ENCODE assay signal across 8 mouse cellular contexts in the genomic region with DNA sequence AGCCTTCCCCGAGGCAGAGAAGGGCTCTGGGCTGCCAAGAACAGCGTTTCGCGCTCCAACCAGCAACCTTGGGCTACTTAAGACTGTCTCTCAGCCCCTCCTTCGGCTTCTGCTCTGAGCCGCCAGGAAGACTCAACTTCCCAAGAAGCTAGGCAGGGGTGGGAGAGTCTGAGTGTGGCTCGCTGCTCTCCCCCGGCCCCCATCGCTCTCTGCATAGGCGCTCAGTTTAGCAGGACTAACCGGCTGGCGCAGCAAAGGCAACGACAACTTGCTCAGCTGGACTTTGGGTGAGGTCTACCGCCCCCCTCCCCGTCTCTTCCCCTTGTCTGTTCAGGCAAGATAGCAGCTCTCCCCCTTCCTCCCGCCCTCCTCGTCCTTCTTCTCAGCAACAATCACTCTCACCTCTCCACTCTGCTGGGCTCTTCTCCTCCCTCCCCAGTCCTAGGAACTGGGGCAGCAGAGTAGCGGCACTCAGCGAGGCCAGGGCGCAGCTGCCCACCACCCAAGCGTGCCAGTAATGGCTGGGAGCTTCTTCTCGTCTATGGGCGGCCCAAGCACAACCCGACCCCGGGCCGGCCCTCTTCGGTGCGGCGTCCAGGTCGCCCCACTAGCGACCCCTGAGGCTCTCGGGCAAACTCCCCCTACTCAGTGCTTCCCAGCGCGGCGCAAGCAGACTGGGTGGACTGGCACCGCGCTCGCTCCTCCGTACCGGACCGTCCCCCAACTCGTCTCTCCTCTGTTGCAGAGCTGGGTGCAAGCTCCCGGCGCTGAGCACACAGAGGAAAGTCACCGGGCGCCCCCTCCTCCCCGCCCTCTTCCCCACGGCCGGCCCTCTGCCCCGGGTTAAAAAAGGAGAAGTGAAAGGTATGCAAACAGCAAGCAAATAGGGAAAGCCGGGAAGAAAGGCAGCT. TPM values are rescaled to one million over a fixed set of nuclear protein-coding genes. Genes with fewer than 3 reads are reported as not detected.
A peak's percentile ranks its signal among the peaks of the same experiment; 100 is the strongest.
DNase-seq lines count a peak whose midpoint lies in the region; ATAC-seq lines count a peak whose summit lies in the region.

No protein-coding gene starts in this region.

- H3K36me3 ChIP-seq in forebrain, embryonic 16.5 days (ENCODE audit: control insufficient read depth, insufficient read depth): no peaks in the 10 kb centered on the region
- no peaks in the 10 kb centered on the region for H3K36me3 ChIP-seq in kidney, embryonic 14.5 days (ENCODE audit: control insufficient read depth, insufficient read depth, low read length)
- no peaks in the 10 kb centered on the region for H3K36me3 ChIP-seq in midbrain, embryonic 16.5 days (ENCODE audit: control insufficient read depth, insufficient read depth, low read length)

- WGBS in forebrain, embryonic 16.5 days: under 1% methylated on average over 51 of the region's 51 CpGs
- WGBS in kidney, embryonic 14.5 days: under 1% methylated on average over 50 of the region's 51 CpGs
- under 1% methylated on average over 50 of the region's 51 CpGs for WGBS in midbrain, embryonic 16.5 days

- no peaks in the 10 kb centered on the region for H3K9me3 ChIP-seq in forebrain, embryonic 16.5 days (ENCODE audit: control insufficient read depth, low read length)
- no peaks in the 10 kb centered on the region for H3K9me3 ChIP-seq in kidney, embryonic 14.5 days (ENCODE audit: control insufficient read depth, low read length)
- no peaks in the 10 kb centered on the region for H3K9me3 ChIP-seq in midbrain, embryonic 16.5 days (replicated peaks; ENCODE audit: control insufficient read depth, low read length, poor library complexity, severe bottlenecking)

- H3K9ac ChIP-seq in forebrain, embryonic 16.5 days (replicated peaks; ENCODE audit: low read depth, low read length): peak overlapping the region; percentile 64
- H3K9ac ChIP-seq in kidney, embryonic 14.5 days (ENCODE audit: low read depth, low read length): peak overlapping the region; percentile 58
- H3K9ac ChIP-seq in midbrain, embryonic 16.5 days (ENCODE audit: low read depth, low read length): peak overlapping the region; percentile 70

- DNase-seq in cerebellum, adult 9-10 months: no peak
- DNase-seq in adrenal gland, postnatal 25 days: peak; percentile 55
- DNase-seq in right cerebral cortex, postnatal 10 days (ENCODE audit: low spot score in 2 of 2): no peak
- no peak for DNase-seq in layer of hippocampus, postnatal 14 days (ENCODE audit: low spot score in 2 of 2)

- 0 out of 2 replicates have a peak, but pooled peaks have one; percentile 36 for ATAC-seq in cerebellum, adult (ENCODE audit: insufficient number of reproducible peaks, low FRiP score, low TSS enrichment)
- peak; percentile 17; the same call in 1 of the 2 replicates for ATAC-seq in forebrain, embryonic 16.5 days
- ATAC-seq in kidney, embryonic 14.5 days (ENCODE audit: low FRiP score, low TSS enrichment): peak; percentile 36; the same call in 1 of the 2 replicates
- peak; percentile 29 for ATAC-seq in midbrain, embryonic 16.5 days

- H3K27me3 ChIP-seq in forebrain, embryonic 16.5 days (replicated peaks; ENCODE audit: control insufficient read depth, insufficient read depth, low read length): peaks cover 13% of the 10 kb centered on the region
- peaks cover 60% of the 10 kb centered on the region for H3K27me3 ChIP-seq in kidney, embryonic 14.5 days (ENCODE audit: control insufficient read depth, insufficient read depth, low read length)
- no peaks in the 10 kb centered on the region; the same call in none of the 2 replicates for H3K27me3 ChIP-seq in midbrain, embryonic 16.5 days (ENCODE audit: control insufficient read depth, insufficient read depth, low read depth, low read length)

- peak overlapping the region; percentile 42; the same call in 1 of the 2 replicates for H3K27ac ChIP-seq in forebrain, embryonic 16.5 days (ENCODE audit: low read length)
- no peak overlapping the region for H3K27ac ChIP-seq in kidney, embryonic 14.5 days (ENCODE audit: low read depth, low read length)
- peak overlapping the region; percentile 77 for H3K27ac ChIP-seq in midbrain, embryonic 16.5 days (ENCODE audit: low read length)

- H3K4me2 ChIP-seq in forebrain, embryonic 16.5 days (ENCODE audit: low read length): peak overlapping the region; percentile 81
- peak overlapping the region; percentile 98 for H3K4me2 ChIP-seq in kidney, embryonic 14.5 days (replicated peaks; ENCODE audit: low read depth, low read length)
- H3K4me2 ChIP-seq in midbrain, embryonic 16.5 days (ENCODE audit: low read length): peak overlapping the region; percentile 98

- H3K4me1 ChIP-seq in forebrain, embryonic 16.5 days (replicated peaks; ENCODE audit: control insufficient read depth, insufficient read depth, low read length): peaks cover 31% of the 10 kb centered on the region
- peaks cover 14% of the 10 kb centered on the region; the same call in 1 of the 2 replicates for H3K4me1 ChIP-seq in kidney, embryonic 14.5 days (ENCODE audit: control insufficient read depth, insufficient read depth, low read length)
- H3K4me1 ChIP-seq in midbrain, embryonic 16.5 days (ENCODE audit: control insufficient read depth, insufficient read depth, low read length): peaks cover 23% of the 10 kb centered on the region

- peak overlapping the region; percentile 70 for H3K4me3 ChIP-seq in forebrain, embryonic 16.5 days (replicated peaks; ENCODE audit: low read length)
- peak overlapping the region; percentile 63 for H3K4me3 ChIP-seq in kidney, embryonic 14.5 days (ENCODE audit: low read length)
- H3K4me3 ChIP-seq in midbrain, embryonic 16.5 days (ENCODE audit: low read depth, low read length): peak overlapping the region; percentile 69

RNA-seq across cellular contexts. Expression of a gene that starts 1.5 kb away (rescaled TPM):
- total RNA-seq in adrenal gland, postnatal 25 days (2021): 52.6 and 66.7 TPM in 2 replicates
- 8.1 and 9.4 TPM in 2 replicates for polyA plus RNA-seq in forebrain, embryonic 16.5 days (2015; fragmentation: Nextera tagmentation; extraction: Ambion mirVana)
- polyA plus RNA-seq in kidney, embryonic 14.5 days (2014; fragmentation: Nextera tagmentation; extraction: Ambion mirVana): 0.84 and 1.2 TPM in 2 replicates
- polyA plus RNA-seq in midbrain, embryonic 16.5 days (2015; fragmentation: Nextera tagmentation; extraction: Ambion mirVana): 15.9 and 33.5 TPM in 2 replicates
- total RNA-seq in layer of hippocampus, postnatal 14 days (2021): 100 to 1,000 TPM; 104 to 105 TPM
